Mouse (Mus musculus) olfactory bulb, adult 2 months (tissue): ENCODE results near the gene Shpk. TPM values are rescaled to one million over a fixed set of nuclear protein-coding genes. Genes with fewer than 3 reads are reported as not detected.

ENCODE experiments used
- H3K27ac ChIP-seq: fragments of 200-500 bp; 2 replicates; pipeline ENCODE4 v1.5.1; 2012; ENCODE audit warnings: low read depth, low read length; ENCODE audit not compliant: insufficient read depth
- H3K4me1 ChIP-seq: fragments of 200-500 bp; 2 replicates; pipeline ENCODE4 v1.6.1; 2012; ENCODE audit warnings: low read length; ENCODE audit not compliant: control insufficient read depth, insufficient read depth
- H3K4me3 ChIP-seq: fragments of 200-500 bp; 2 replicates; pipeline ENCODE4 v1.5.1; 2012; ENCODE audit warnings: mild to moderate bottlenecking, low read depth, low read length, moderate library complexity; ENCODE audit not compliant: insufficient read depth
- CTCF ChIP-seq: fragments of 200-500 bp; IDR thresholded peaks from 2 replicates; pipeline ENCODE4 v1.5.1; 2012; ENCODE audit warnings: low read depth, mild to moderate bottlenecking, low read length, moderate library complexity; ENCODE audit not compliant: insufficient read depth
- POLR2A ChIP-seq: fragments of 200-500 bp; IDR thresholded peaks from 2 replicates; pipeline ENCODE4 v1.6.1; 2012; ENCODE audit warnings: mild to moderate bottlenecking, low read depth, low read length, moderate library complexity; ENCODE audit not compliant: insufficient read depth
- WGBS: fragments of 180-500 bp; shearing (Covaris S2); methylation state at CpG from one replicate; pipeline ENCODE4 v1.1.7; 2018; 5-methylcytosine and 5-hydroxymethylcytosine counted together
- polyA plus RNA-seq: library from polyadenylated mRNA; stranded (reverse); fragments of >200 nt; gene quantifications from 2 replicates; pipeline ENCODE4 v1.2.4, GENCODE M21; 2012; ENCODE audit warnings: low replicate concordance; ENCODE audit not compliant: missing spikeins, insufficient read depth, insufficient read length

Shpk gene
- polyA plus RNA-seq, 1 experiment: not detected

DNA sequence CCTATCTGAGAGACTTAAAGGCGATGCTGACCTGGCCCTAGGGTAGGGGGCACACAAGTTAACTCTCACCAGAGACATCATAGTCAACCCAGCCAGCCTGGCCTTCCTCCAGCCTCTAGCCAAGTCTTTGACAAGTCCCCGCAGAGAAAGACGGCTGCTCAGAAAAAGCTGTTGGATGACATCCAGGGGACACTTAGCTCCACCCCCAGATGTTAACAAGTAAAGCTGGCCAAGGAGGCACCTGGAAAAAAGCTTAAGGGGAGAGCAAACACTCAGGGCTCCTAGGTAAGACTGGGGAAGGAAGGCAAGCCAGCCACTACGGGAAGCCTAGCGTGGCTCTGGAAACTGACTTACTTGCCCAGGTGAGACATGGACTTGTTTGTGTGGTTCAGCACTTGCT is 27.1 kb upstream of the Shpk start:
- TF ChIP-seq CTCF (no peak), POLR2A (no peak)

DNA sequence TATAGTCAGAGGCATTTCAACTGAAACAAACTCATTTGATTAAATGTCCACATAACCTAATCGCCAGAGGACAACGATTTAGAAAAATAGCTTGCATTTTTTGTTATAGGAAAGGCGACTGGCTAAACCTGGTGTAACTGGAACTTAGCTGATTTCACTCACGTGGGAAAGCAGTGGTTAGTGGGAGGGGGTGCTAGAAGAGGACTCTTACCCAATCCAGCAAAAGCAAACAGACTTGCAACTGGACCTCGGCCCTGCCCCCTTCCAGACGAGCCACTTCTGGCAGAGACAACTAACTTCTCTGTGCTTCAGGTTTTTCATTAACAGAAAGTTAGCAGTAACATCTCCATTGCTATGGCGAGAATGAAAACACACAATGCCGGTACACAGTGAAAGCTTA is 23.6 kb upstream of the Shpk start:
- 48% methylated on average over 8 of the region's 8 CpGs for WGBS
- H3K4me3 ChIP-seq: no peak overlapping the region
- no peak overlapping the region for H3K27ac ChIP-seq
- peaks cover 11% of the 10 kb centered on the region for H3K4me1 ChIP-seq
- no peak for TF ChIP-seq CTCF
- TF ChIP-seq POLR2A: no peak

More for the DNA sequence above, 27.1 kb upstream of the Shpk start:
- WGBS: 50% methylated on average over 5 of the region's 5 CpGs
- Histone ChIP-seq H3K4me3 (no peak overlapping the region), H3K4me1 (peaks cover 5% of the 10 kb centered on the region; the same call in 1 of the 2 replicates), H3K27ac (no peak overlapping the region)

DNA sequence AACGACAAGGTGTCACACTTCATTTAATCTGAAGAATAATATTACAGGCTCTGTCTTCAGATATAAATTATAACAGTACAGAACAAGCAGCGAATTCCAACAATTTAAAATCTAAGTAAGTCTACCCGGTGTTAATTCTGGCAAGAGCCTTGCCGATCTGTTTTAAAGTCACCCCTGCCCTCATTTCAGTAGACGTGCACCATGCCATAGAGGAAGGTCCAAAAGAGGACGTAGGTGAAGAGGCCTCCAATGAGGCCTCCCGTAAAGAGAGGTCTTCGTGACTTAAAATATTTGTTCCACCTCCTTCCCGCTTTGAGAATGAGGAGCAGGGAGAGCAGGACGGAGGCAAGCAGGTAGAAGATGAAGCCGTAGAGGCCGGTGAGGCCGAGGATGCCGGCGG is 23.1 kb upstream of the Shpk start:
- Histone ChIP-seq H3K4me3 (peak overlapping the region; percentile 78), H3K27ac (no peak overlapping the region), H3K4me1 (peaks cover 11% of the 10 kb centered on the region)
- WGBS: 1% methylated on average over 15 of the region's 15 CpGs
- TF ChIP-seq POLR2A (no peak), CTCF (no peak)

DNA sequence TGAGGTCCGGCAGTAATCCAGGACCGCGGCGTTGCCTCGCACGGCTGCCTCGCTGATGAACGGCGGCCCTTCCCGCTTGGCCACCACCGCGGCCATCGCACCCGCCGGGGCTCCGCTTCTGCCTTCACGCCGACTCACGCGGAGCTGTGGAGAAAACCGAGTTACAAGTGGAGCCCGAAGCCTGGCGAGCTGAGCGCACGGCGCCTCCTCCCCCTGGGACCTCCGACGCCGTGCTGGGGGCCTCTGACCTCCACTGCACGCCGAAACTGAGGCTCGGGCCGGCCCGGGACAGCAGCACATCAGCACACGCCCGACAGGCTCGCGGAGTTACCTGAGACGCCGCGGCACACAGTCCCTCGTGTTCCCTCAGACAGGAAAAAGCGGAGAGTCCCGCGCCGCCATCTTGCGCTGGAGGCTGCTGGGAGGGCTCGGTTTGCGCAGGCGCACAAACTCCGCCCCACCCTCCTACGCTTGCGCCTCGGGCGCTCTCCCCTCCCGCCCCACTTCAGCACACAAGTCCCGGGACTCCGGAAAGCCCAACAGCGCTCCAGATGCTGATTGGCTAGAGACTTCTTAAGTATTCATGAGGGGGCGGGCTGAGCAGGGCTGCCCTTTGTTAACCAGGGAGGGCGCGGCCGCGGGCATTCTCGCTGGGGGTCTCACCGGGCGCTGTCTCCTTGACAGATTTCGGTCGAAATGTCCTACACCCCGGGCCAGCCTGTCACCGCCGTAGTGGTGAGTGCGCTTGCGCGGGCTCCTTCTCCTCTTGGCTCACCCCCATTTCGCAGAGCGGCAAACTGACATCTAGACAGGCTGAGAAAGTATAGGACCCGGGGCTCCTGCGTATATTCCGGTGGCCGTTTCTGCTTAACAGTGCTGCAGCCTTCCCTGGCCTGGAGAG is 22.4 kb upstream of the Shpk start, which contains the start of the genes Emc6 and Tax1bp3:
Gene Emc6 (minus strand): TSS at position 430 of the 901 bp plus-strand sequence.
Gene Tax1bp3 (plus strand): TSS at position 476 of the 901 bp plus-strand sequence.
- H3K4me3 ChIP-seq: peak within 1 kb of the TSS; percentile 78
- TF ChIP-seq POLR2A (peak; percentile 72), CTCF (no peak)
- peaks cover 8% of the 10 kb centered on the region for H3K4me1 ChIP-seq
- under 1% methylated on average over 81 of the region's 81 CpGs for WGBS
- H3K27ac ChIP-seq: peak within 1 kb of the TSS; percentile 56

DNA sequence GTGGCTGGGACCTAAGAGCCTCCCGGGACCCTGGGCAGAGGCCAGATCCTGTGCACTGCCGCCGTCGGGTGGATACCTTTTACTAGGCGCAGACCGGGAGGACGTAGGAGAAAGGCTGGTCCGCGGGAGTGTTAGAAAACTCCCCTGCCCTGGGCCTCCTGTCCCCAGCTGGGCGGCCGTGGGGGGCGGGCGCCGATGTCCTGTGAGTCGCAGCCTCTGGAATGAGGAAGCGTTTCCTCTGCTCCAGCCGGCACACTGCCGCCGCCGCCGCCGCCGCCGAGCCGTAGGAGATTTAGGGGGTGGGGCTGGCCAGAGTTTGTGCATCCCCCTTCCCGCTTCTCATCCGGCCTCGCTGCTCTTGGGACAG is 21.8 kb upstream of the Shpk start:
- peak overlapping the region; percentile 78 for H3K4me3 ChIP-seq
- peaks cover 8% of the 10 kb centered on the region for H3K4me1 ChIP-seq
- WGBS: 2% methylated on average over 28 of the region's 28 CpGs
- peak overlapping the region; percentile 56 for H3K27ac ChIP-seq
- TF ChIP-seq POLR2A (0 out of 2 replicates have a peak, but pooled peaks have one; percentile 9), CTCF (no peak)

DNA sequence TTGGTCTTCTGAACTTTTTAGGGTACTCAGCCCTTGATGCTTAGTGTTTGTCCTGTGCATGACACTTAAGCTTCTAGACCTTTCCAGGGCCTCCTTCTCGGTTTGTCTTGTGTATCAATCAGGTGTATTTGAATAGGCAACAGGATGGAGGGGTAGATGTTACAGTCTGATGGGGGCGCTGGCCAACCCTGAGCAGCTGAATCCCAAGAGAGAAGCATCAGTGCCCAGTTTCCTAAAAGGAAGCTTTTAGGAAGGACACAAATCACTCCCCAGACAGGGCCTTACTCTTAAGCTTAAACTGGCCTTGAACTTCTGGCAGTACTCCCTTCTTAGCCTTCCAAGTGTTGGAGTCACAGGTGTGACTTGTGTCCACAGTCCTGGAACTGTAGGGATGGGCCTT is 21.4 kb upstream of the Shpk start:
- H3K4me3 ChIP-seq: peak overlapping the region; percentile 78
- WGBS: 11% methylated on average over 2 of the region's 2 CpGs
- H3K27ac ChIP-seq: no peak overlapping the region
- TF ChIP-seq POLR2A (no peak), CTCF (no peak)
- H3K4me1 ChIP-seq: peaks cover 8% of the 10 kb centered on the region

DNA sequence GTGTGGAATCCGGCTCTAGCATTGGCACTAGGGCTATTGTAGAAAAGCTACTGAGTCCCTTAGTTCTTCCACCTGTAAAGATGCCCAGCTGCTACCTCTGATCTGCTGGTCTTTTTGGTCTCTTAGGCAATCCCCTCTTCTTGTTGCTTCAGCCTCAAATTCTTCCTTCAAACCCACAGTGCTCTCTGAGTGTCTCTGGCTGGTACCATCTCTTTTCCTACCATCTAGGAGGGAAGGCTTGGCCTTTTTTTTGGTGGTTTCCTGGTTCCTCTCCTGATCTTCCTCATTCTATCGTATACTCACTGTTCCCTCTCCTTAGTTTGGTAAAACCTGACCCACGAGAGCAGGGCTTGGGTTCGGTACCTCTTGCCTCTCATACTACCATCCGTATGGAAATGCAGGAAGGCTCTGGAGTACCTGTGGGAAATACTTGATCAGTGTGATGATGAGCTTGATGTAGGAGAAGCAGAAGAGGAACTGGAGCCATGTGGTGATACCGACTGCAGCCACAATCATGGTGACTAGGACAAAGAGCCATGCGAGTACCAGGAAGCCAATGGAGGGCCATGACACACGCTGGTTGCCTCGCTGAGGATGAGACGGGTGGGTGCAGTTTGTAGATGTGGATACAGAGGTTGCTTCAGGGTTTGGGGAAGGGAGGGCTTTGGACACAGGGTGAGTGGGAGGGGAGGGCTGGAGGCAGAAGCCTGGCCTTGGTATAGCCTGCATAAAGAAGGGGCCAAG is 13.2 kb upstream of the Shpk start:
- H3K27ac ChIP-seq: no peak overlapping the region
- no peaks in the 10 kb centered on the region for H3K4me1 ChIP-seq
- H3K4me3 ChIP-seq: no peak overlapping the region
- WGBS: 91% methylated on average over 10 of the region's 10 CpGs
- TF ChIP-seq POLR2A (no peak), CTCF (no peak)

DNA sequence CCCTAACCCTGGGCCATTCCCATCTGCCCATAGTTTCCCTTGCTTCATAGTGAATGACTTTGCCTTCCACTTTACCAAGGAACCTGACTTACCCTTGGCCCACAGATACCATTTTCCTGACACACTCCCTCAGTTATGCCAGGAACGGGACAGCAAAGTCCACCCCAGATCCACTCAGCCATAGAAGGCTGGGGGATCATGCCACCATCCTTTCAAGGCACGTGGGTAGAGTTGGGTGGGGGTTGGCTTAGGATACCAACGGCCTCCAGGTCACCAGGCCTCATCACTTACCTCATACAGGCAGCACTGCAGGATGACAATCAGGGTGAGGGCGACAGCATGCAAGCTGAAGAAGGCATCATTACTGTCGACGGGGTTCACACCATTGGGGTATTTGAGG is 12.0 kb upstream of the Shpk start:
- no peaks in the 10 kb centered on the region for H3K4me1 ChIP-seq
- no peak overlapping the region for H3K4me3 ChIP-seq
- no peak overlapping the region for H3K27ac ChIP-seq
- WGBS: 84% methylated on average over 6 of the region's 6 CpGs
- TF ChIP-seq CTCF (no peak), POLR2A (no peak)

DNA sequence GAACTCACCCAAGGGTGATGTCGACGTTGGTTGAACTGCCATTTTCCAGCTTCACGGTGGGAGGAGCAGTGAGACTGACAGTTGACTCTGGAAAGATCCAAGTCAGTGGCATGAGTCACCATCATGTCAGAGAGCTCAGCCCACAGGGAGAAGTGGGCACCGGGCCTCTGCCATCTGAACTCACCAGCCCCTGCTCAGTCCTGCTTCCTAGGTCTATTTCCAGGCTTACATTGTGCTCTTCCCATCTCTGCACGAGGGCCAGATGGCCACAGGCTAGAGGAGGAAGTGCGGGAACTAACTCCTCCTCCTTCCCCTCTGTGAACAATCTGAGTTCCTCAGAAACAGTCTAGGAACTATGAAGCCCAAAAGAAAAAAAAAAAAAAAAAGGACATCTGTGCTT is 6.2 kb upstream of the Shpk start:
- Histone ChIP-seq H3K4me3 (no peak overlapping the region), H3K4me1 (peaks cover 6% of the 10 kb centered on the region), H3K27ac (no peak overlapping the region)
- TF ChIP-seq POLR2A: no peak
- no peak for TF ChIP-seq CTCF
- WGBS: 68% methylated on average over 6 of the region's 6 CpGs
